Mouse (Mus musculus): Measurements from ENCODE around the gene Zfp385b.

DNA sequence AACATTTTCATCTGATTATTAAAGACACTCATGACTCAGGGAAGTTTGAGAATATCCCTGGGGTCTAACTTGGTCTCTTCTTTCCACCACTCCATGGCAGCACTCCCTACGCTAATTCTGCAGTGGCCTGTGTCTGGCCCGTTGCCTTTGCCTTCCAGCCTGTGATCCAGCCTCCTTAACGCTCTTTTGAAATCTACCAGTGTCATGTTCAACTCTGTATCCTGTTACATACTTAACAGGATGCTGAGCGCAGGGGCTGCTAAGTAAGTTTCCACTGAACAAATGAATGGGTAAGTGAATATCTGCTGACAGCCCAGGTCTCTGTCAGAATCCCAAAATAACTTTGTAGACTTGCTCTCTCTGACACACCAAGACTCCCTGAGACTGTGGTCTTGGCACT is 210.8 kb downstream of the Zfp385b start:
- TF ChIP-seq CTCF (IDR thresholded peaks at IDR 0.05; ENCODE audit: control insufficient read depth, insufficient read depth, insufficient replicate concordance, low read depth, low read length), result no peak
- TF ChIP-seq POLR2A (IDR thresholded peaks at IDR 0.05; ENCODE audit: control insufficient read depth, low read depth, low read length), result no peak
